Mouse (Mus musculus) embryonic facial prominence, embryonic 14.5 days (tissue): ENCODE results near the gene Gucy2d. TPM values are rescaled to one million over a fixed set of nuclear protein-coding genes. Genes with fewer than 3 reads are reported as not detected.

Source experiments
- ATAC-seq: fragments of 200-750 bp; cut with Nextera tagmentation; 2 replicates; pipeline ENCODE4 v1.8.0; 2017; ENCODE audit warnings: low read depth, moderate number of reproducible peaks, moderate TSS enrichment
- DNase-seq: peaks from one replicate; pipeline ENCODE4 v3.0.0-alpha.2; 2015; ENCODE audit warnings: low spot score
- H3K27ac ChIP-seq: fragments of 300-500 bp; sonication (generic); replicated peaks from 2 replicates; pipeline ENCODE4 v1.5.1; 2014; ENCODE audit warnings: low read depth, mild to moderate bottlenecking, low read length, moderate library complexity
- H3K27me3 ChIP-seq: fragments of 300-500 bp; sonication (generic); replicated peaks from 2 replicates; pipeline ENCODE4 v1.6.1; 2014; ENCODE audit warnings: low read length; ENCODE audit not compliant: control insufficient read depth, insufficient read depth
- H3K36me3 ChIP-seq: fragments of 300-500 bp; sonication (generic); 2 replicates; pipeline ENCODE4 v1.6.1; 2014; ENCODE audit warnings: low read length, mixed read lengths; ENCODE audit not compliant: control insufficient read depth, insufficient read depth
- H3K4me1 ChIP-seq: fragments of 300-500 bp; sonication (generic); 2 replicates; pipeline ENCODE4 v1.6.1; 2014; ENCODE audit warnings: antibody characterized with exemption, low read length; ENCODE audit not compliant: control insufficient read depth, insufficient read depth
- H3K4me2 ChIP-seq: fragments of 300-500 bp; sonication (generic); 2 replicates; pipeline ENCODE4 v1.6.1; 2014; ENCODE audit warnings: low read depth, mild to moderate bottlenecking, low read length, moderate library complexity, mixed read lengths
- H3K4me3 ChIP-seq: fragments of 300-500 bp; sonication (generic); 2 replicates; pipeline ENCODE4 v1.5.1; 2014; ENCODE audit warnings: low read depth, mild to moderate bottlenecking, low read length
- H3K9ac ChIP-seq: fragments of 300-500 bp; sonication (generic); 2 replicates; pipeline ENCODE4 v1.6.1; 2014; ENCODE audit warnings: low read depth, mild to moderate bottlenecking, low read length, moderate library complexity, mixed read lengths
- H3K9me3 ChIP-seq: fragments of 300-500 bp; sonication (generic); 2 replicates; pipeline ENCODE4 v1.6.1; 2016; ENCODE audit warnings: low read length; ENCODE audit not compliant: control insufficient read depth
- WGBS: fragments of 180-500 bp; shearing (Covaris S2); extraction: QIAGEN DNeasy Blood & Tissue Kit; methylation state at CpG from one replicate; pipeline ENCODE4 v1.1.7; 2014; 5-methylcytosine and 5-hydroxymethylcytosine counted together
- polyA plus RNA-seq: library from polyadenylated mRNA; unstranded; fragments of >200 nt; fragmentation: Nextera tagmentation; extraction: Ambion mirVana; gene quantifications from 2 replicates; pipeline ENCODE4 v1.2.1, GENCODE M21; 2014

Gucy2d gene
- polyA plus RNA-seq, 1 experiment from 2014 or later: 0.31 TPM

- H3K4me1 ChIP-seq: peaks cover 28% of the 10 kb centered on the region
- H3K9ac ChIP-seq: 0 out of 2 replicates have a peak overlapping the region, but pooled peaks have one; percentile 5
- no peak overlapping the region for H3K4me2 ChIP-seq
- WGBS: 62% methylated on average over 6 of the region's 6 CpGs
- DNase-seq: no peak
- no peak for ATAC-seq
- no peaks in the 10 kb centered on the region for H3K27me3 ChIP-seq
- no peak overlapping the region for H3K4me3 ChIP-seq
- no peaks in the 10 kb centered on the region for H3K36me3 ChIP-seq
- H3K9me3 ChIP-seq: no peaks in the 10 kb centered on the region
- H3K27ac ChIP-seq: peak overlapping the region; percentile 13; the same call in 1 of the 2 replicates
Measured at GRCm38 (mm10) chr7:98524869-98525699, 84.9 kb downstream of the Gucy2d start.

Other genes with a start within 250 kb of the Gucy2d start
- gene B3gnt6, start 240.9 kb upstream of the Gucy2d start, polyA plus RNA-seq: 0.07 and 0.08 TPM in 2 replicates
- gene Acer3, start 119.2 kb upstream of the Gucy2d start, polyA plus RNA-seq: 31.8 and 34.3 TPM in 2 replicates
- 23.6 and 24.7 TPM in 2 replicates for gene Tsku, start 79.1 kb upstream of the Gucy2d start, polyA plus RNA-seq
- 9.7 and 10.6 TPM in 2 replicates for gene Lrrc32, start 48.9 kb downstream of the Gucy2d start, polyA plus RNA-seq
- gene Emsy, start 216.4 kb downstream of the Gucy2d start, polyA plus RNA-seq: 34.0 and 34.1 TPM in 2 replicates